Mouse (Mus musculus): ENCODE measurements at regions not wholly inside any gene's neighbourhood (a gene's known extent, or its start where the extent isn't known, plus 50 kb on each side); places are given as distances from the start of the nearest gene placed in this dataset.

- TF ChIP-seq POLR2AphosphoS2 (IDR thresholded peaks at IDR 0.05; ENCODE audit: insufficient read length, low read depth) = no peak
- no peak for TF ChIP-seq MAX (IDR thresholded peaks at IDR 0.05; ENCODE audit: low read depth)
- no peak for TF ChIP-seq SRF (IDR thresholded peaks at IDR 0.05; ENCODE audit: control insufficient read depth, insufficient read length, low read depth)
- no peak for TF ChIP-seq TCF12 (IDR thresholded peaks at IDR 0.05; ENCODE audit: insufficient read depth, poor library complexity, severe bottlenecking)
- TF ChIP-seq POLR2A (IDR thresholded peaks at IDR 0.05; ENCODE audit: insufficient read length, low read depth) = no peak
- no peak for TF ChIP-seq USF1 (IDR thresholded peaks at IDR 0.05; ENCODE audit: low read depth)
- TF ChIP-seq E2F4 (IDR thresholded peaks at IDR 0.05; ENCODE audit: insufficient read depth) = no peak
- no peak for TF ChIP-seq MYOG (IDR thresholded peaks at IDR 0.05; ENCODE audit: control insufficient read depth in 1 of 3, insufficient read depth in 1 of 3, insufficient read length in 2 of 3, low read depth in 2 of 3)
- TF ChIP-seq CEBPB (IDR thresholded peaks at IDR 0.05; ENCODE audit: insufficient read depth, poor library complexity, severe bottlenecking) = no peak
- TF ChIP-seq TCF3 (IDR thresholded peaks at IDR 0.05; ENCODE audit: insufficient read length, low read depth) = no peak
- TF ChIP-seq MYOD1 (IDR thresholded peaks at IDR 0.05; ENCODE audit: control insufficient read depth in 1 of 3, insufficient read length in 2 of 3, low read depth in 2 of 3) = no peak
- no peak for TF ChIP-seq REST (IDR thresholded peaks at IDR 0.05; ENCODE audit: insufficient read depth, insufficient read length)
Observed at GRCm38 (mm10) chr14:71564816-71565215, 926.8 kb downstream of the Gm9195 start.
